Mouse (Mus musculus) cerebellum, postnatal 4 days (tissue): ENCODE data around the gene Bud23.
"Not testable (repeated sequence)": the region's sequence is repeated elsewhere in the genome, so short reads cannot be mapped to it uniquely, and the experiment has no call there.

Experiments
- DNase-seq, 2 experiments: peaks; one replicate each; pipeline ENCODE4 v3.0.0; 2022; ENCODE audit warnings: low spot score in 2 of 2, mixed read lengths in 1 of 2

Bud23 gene

GRCm38 (mm10) chr5:135064909-135065446 lies at the start of gene Bud23:
Gene Bud23, minus strand, starts transcription at chr5:135064959.
- not testable (repeated sequence) for DNase-seq

- DNase-seq: no peak
These were observed 49.0 kb upstream of the Bud23 start for GRCm38 (mm10) chr5:135113782-135114181.

- DNase-seq: no peak
These were observed 45.2 kb upstream of the Bud23 start for GRCm38 (mm10) chr5:135109976-135110375.

GRCm38 (mm10) chr5:135109426-135109825 lies 44.7 kb upstream of the Bud23 start:
- DNase-seq: no peak

- DNase-seq: no peak
These were observed 44.3 kb upstream of the Bud23 start for GRCm38 (mm10) chr5:135109017-135109416.

- peak in 1 of 2 experiments; percentile 38 for DNase-seq
These were observed 43.1 kb upstream of the Bud23 start for GRCm38 (mm10) chr5:135107521-135108501.

- DNase-seq: peak in 1 of 2 experiments; percentile 68
These were observed 42.0 kb upstream of the Bud23 start for GRCm38 (mm10) chr5:135106758-135107256.

- DNase-seq: no peak
These were observed 39.4 kb upstream of the Bud23 start for GRCm38 (mm10) chr5:135103999-135104660.

- DNase-seq: no peak
These were observed 36.2 kb upstream of the Bud23 start for GRCm38 (mm10) chr5:135100981-135101380.

GRCm38 (mm10) chr5:135089653-135090052 lies 24.9 kb upstream of the Bud23 start, which contains the start of gene Mlxipl:
Gene Mlxipl, plus strand, starts transcription at chr5:135089890.
- DNase-seq: no peak

- no peak for DNase-seq
These were observed 22.1 kb upstream of the Bud23 start for GRCm38 (mm10) chr5:135086871-135087270.

- DNase-seq: no peak
These were observed 15.8 kb upstream of the Bud23 start for GRCm38 (mm10) chr5:135080539-135080938.

GRCm38 (mm10) chr5:135079578-135079977 lies 14.8 kb upstream of the Bud23 start:
- DNase-seq: no peak

- no peak for DNase-seq
These were observed 13.7 kb upstream of the Bud23 start for GRCm38 (mm10) chr5:135078482-135078810.

- peak; percentile 96 to 100 for DNase-seq
These were observed 13.1 kb upstream of the Bud23 start, which contains the start of gene Vps37d for GRCm38 (mm10) chr5:135077564-135078481. Gene Vps37d, minus strand, starts transcription at chr5:135078266.

GRCm38 (mm10) chr5:135076931-135077505 lies 12.3 kb upstream of the Bud23 start:
- DNase-seq: peak in 1 of 2 experiments; percentile 47

- no peak for DNase-seq
These were observed 11.6 kb upstream of the Bud23 start for GRCm38 (mm10) chr5:135076368-135076767.

GRCm38 (mm10) chr5:135075655-135076054 lies 10.9 kb upstream of the Bud23 start:
- no peak for DNase-seq

GRCm38 (mm10) chr5:135073349-135074150 lies 8.8 kb upstream of the Bud23 start:
- DNase-seq: no peak

GRCm38 (mm10) chr5:135072720-135073119 lies 8.0 kb upstream of the Bud23 start:
- DNase-seq: no peak
